Mouse (Mus musculus) heart, postnatal 0 days (tissue): ENCODE measurements around the gene Taf4. TPM values are rescaled to one million over a fixed set of nuclear protein-coding genes. Genes with fewer than 3 reads are reported as not detected.

ENCODE experiments used
- ATAC-seq: fragments of 200-750 bp; cut with Nextera tagmentation; 2 replicates; pipeline ENCODE4 v1.8.0; 2017; ENCODE audit warnings: low read depth, moderate number of reproducible peaks, moderate library complexity; ENCODE audit not compliant: insufficient read depth
- DNase-seq: peaks from one replicate; pipeline ENCODE4 v3.0.0-alpha.2; 2016; ENCODE audit warnings: low spot score
- H3K27ac ChIP-seq: fragments of 300-500 bp; sonication (generic); 2 replicates; pipeline ENCODE4 v1.5.1; 2014; ENCODE audit warnings: low read depth, mild to moderate bottlenecking
- H3K27me3 ChIP-seq: fragments of 300-500 bp; sonication (generic); 2 replicates; pipeline ENCODE4 v1.6.1; 2014; ENCODE audit warnings: low read length, mixed read lengths; ENCODE audit not compliant: control insufficient read depth, insufficient read depth
- H3K36me3 ChIP-seq: fragments of 300-500 bp; sonication (generic); replicated peaks from 2 replicates; pipeline ENCODE4 v1.6.1; 2014; ENCODE audit warnings: low read length, mixed read lengths; ENCODE audit not compliant: control insufficient read depth, insufficient read depth
- H3K4me1 ChIP-seq: fragments of 300-500 bp; sonication (generic); 2 replicates; pipeline ENCODE4 v1.6.1; 2014; ENCODE audit warnings: antibody characterized with exemption; ENCODE audit not compliant: control insufficient read depth, insufficient read depth
- H3K4me2 ChIP-seq: fragments of 300-500 bp; sonication (generic); 2 replicates; pipeline ENCODE4 v1.6.1; 2014; ENCODE audit warnings: low read depth, mild to moderate bottlenecking, low read length, moderate library complexity
- H3K4me3 ChIP-seq: fragments of 300-500 bp; sonication (generic); 2 replicates; pipeline ENCODE4 v1.5.1; 2014; ENCODE audit warnings: low read depth, low read length
- H3K9ac ChIP-seq: fragments of 300-500 bp; sonication (generic); replicated peaks from 2 replicates; pipeline ENCODE4 v1.6.1; 2014; ENCODE audit warnings: low read depth, low read length, mixed read lengths
- H3K9me3 ChIP-seq: fragments of 300-500 bp; sonication (generic); replicated peaks from 2 replicates; pipeline ENCODE4 v1.6.1; 2016; ENCODE audit warnings: low read length; ENCODE audit not compliant: control insufficient read depth
- CTCF ChIP-seq: IDR thresholded peaks from 2 replicates; pipeline ENCODE4 v1.5.1; 2016; ENCODE audit warnings: antibody characterized with exemption, control low read depth, low read depth
- EP300 ChIP-seq: IDR thresholded peaks from 2 replicates; pipeline ENCODE4 v1.6.1; 2016; ENCODE audit warnings: antibody characterized with exemption, low read depth
- WGBS: fragments of 180-500 bp; shearing (Covaris S2); extraction: QIAGEN DNeasy Blood & Tissue Kit; methylation state at CpG from one replicate; pipeline ENCODE4 v1.1.7; 2014; 5-methylcytosine and 5-hydroxymethylcytosine counted together
- polyA plus RNA-seq: library from polyadenylated mRNA; unstranded; fragments of >200 nt; fragmentation: Nextera tagmentation; extraction: Ambion mirVana; gene quantifications from 2 replicates; pipeline ENCODE4 v1.2.1, GENCODE M21; 2015
- total RNA-seq: library from RNA; depleted of rRNA; stranded (reverse); fragments of >200 nt; gene quantifications from 2 replicates; pipeline ENCODE4 v1.2.3, GENCODE M21; 2014; ENCODE audit warnings: low replicate concordance

Taf4 gene
- total and polyA plus RNA-seq, 2 experiments from 2014 or later, result 1.8 to 4.4 TPM

DNA sequence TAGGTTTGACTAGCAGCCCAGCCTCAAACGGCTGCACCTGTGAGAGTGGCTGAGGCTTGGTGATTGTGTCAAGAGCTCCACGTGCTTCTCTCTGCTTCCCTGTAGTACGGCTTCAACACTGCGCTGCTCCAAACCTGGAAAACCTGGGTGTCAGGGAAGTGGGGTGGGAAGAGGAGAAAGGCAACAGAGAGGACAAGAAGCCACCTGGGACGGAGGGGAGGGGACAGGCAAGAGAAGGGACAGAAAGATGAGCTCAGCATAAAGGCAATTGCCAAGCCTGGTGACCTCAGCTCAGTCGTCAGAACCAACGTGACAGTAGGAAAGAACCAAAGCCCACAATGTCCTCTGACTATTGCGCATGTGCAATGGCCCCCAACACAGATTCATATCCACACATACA, 44.5 kb upstream of the Taf4 start:
- Histone ChIP-seq H3K4me2 (no peak overlapping the region), H3K9ac (no peak overlapping the region), H3K27ac (no peak overlapping the region), H3K27me3 (no peaks in the 10 kb centered on the region), H3K4me1 (peaks cover 11% of the 10 kb centered on the region; the same call in 1 of the 2 replicates), H3K9me3 (no peaks in the 10 kb centered on the region), H3K36me3 (no peaks in the 10 kb centered on the region), H3K4me3 (no peak overlapping the region)
- WGBS, result 71% methylated on average over 8 of the region's 8 CpGs
- DNase-seq, result no peak
- TF ChIP-seq EP300 (no peak), CTCF (no peak)
- no peak for ATAC-seq

DNA sequence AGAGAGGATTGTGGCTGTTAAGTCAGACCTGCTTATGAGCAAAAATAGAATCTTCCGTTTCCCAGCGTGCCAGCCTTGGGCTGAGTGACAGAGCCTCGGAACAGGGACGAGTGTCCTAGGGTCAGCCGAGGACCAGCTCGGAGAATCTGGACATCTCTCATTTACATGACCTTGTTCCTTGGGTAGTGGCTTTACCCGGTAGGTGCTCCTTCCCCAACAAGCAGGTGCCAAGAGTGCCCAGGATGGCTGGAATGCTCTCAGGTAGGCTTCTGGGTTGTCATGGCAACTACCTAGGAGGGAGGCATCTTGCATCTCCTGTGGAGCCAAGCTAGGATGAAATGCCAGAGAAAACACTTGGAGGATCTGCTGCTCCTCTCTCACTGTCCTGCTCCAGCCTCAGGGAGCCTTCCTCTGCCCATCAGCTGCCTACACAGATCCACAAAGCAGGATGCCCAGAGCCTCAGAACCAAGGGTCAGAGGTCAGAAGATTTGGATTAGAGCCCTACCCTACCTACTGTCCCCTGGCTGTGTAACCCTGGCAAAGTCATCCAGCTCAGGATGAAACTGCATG, 43.7 kb upstream of the Taf4 start:
- H3K27me3 ChIP-seq, result no peaks in the 10 kb centered on the region
- no peak overlapping the region for H3K27ac ChIP-seq
- TF ChIP-seq CTCF, result no peak
- no peak for TF ChIP-seq EP300
- no peaks in the 10 kb centered on the region for H3K9me3 ChIP-seq
- no peak overlapping the region for H3K9ac ChIP-seq
- no peak overlapping the region for H3K4me3 ChIP-seq
- no peak for ATAC-seq
- WGBS, result 52% methylated on average over 7 of the region's 7 CpGs
- no peak overlapping the region for H3K4me2 ChIP-seq
- no peak for DNase-seq
- H3K4me1 ChIP-seq, result 0 out of 2 replicates have a peak, but pooled peaks cover 8% of the 10 kb centered on the region
- no peaks in the 10 kb centered on the region for H3K36me3 ChIP-seq

GRCm38 (mm10) chr2:180018573-180018972, 42.1 kb upstream of the Taf4 start:
- DNase-seq (no peak), ATAC-seq (no peak)
- H3K4me2 ChIP-seq, result no peak overlapping the region
- 0 out of 2 replicates have a peak, but pooled peaks cover 8% of the 10 kb centered on the region for H3K4me1 ChIP-seq
- no peak overlapping the region for H3K27ac ChIP-seq
- no peak overlapping the region for H3K9ac ChIP-seq
- H3K9me3 ChIP-seq, result no peaks in the 10 kb centered on the region
- no peaks in the 10 kb centered on the region for H3K27me3 ChIP-seq
- WGBS, result 73% methylated on average over 9 of the region's 9 CpGs
- H3K36me3 ChIP-seq, result no peaks in the 10 kb centered on the region
- H3K4me3 ChIP-seq, result no peak overlapping the region
- TF ChIP-seq EP300 (no peak), CTCF (no peak)

GRCm38 (mm10) chr2:180017632-180018031, 41.2 kb upstream of the Taf4 start:
- H3K4me3 ChIP-seq, result no peak overlapping the region
- DNase-seq (no peak), ATAC-seq (no peak)
- TF ChIP-seq EP300, result no peak
- TF ChIP-seq CTCF, result no peak
- H3K4me2 ChIP-seq, result no peak overlapping the region
- no peaks in the 10 kb centered on the region for H3K27me3 ChIP-seq
- no peak overlapping the region for H3K27ac ChIP-seq
- no peaks in the 10 kb centered on the region for H3K36me3 ChIP-seq
- 58% methylated on average over 4 of the region's 4 CpGs for WGBS
- H3K9me3 ChIP-seq, result no peaks in the 10 kb centered on the region
- no peak overlapping the region for H3K9ac ChIP-seq
- 0 out of 2 replicates have a peak, but pooled peaks cover 4% of the 10 kb centered on the region for H3K4me1 ChIP-seq

DNA sequence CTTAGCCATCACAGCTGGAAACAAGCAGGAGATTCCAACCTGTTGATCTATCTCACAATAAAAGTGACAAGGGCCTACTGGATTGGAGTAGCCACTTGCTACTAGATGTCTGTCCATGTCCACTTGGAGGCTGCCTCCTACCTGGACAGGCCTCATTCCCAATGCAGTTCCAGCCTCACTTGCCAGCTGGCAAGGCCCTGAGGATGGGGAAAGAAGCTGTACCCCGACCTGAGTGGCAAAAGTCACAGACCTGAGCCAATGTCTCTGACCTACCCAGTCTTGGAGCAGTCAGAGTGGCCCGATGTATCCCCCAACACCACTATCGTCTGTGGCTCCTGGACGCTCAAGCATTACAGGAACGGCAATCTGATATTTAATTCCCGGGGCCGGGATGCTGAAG, 37.2 kb upstream of the Taf4 start:
- DNase-seq (no peak), ATAC-seq (no peak)
- TF ChIP-seq EP300 (no peak), CTCF (no peak)
- Histone ChIP-seq H3K4me1 (no peaks in the 10 kb centered on the region), H3K4me3 (no peak overlapping the region), H3K9me3 (no peaks in the 10 kb centered on the region), H3K36me3 (no peaks in the 10 kb centered on the region), H3K27ac (no peak overlapping the region), H3K9ac (no peak overlapping the region), H3K4me2 (no peak overlapping the region), H3K27me3 (no peaks in the 10 kb centered on the region)
- WGBS, result 79% methylated on average over 7 of the region's 7 CpGs

DNA sequence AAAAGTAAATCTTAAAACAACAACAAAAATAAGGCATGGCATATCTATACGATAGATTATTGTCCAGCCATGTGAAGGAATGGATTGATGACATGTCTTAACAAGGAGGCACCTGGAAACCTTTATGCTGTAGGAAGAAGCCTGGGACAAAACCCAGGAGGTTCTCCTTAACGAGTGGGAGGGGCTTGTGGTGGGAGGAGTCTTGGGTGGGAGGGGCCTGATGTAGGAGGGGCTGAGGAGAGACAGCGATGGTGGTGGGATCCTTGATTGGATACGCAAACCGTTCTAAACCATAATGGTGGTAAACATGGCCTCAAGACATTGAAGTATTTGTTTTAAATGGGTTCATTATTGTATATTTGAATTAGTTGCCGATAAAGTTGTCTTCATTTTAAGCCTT, 34.9 kb upstream of the Taf4 start:
- WGBS, result 82% methylated on average over 6 of the region's 6 CpGs
- H3K27ac ChIP-seq, result no peak overlapping the region

More for the DNA sequence above, 34.9 kb upstream of the Taf4 start:
- DNase-seq, result no peak
- H3K4me3 ChIP-seq, result no peak overlapping the region
- no peak overlapping the region for H3K9ac ChIP-seq
- H3K36me3 ChIP-seq, result no peaks in the 10 kb centered on the region
- H3K27me3 ChIP-seq, result no peaks in the 10 kb centered on the region
- H3K9me3 ChIP-seq, result no peaks in the 10 kb centered on the region
- no peaks in the 10 kb centered on the region for H3K4me1 ChIP-seq
- ATAC-seq, result no peak
- TF ChIP-seq CTCF (no peak), EP300 (no peak)
- no peak overlapping the region for H3K4me2 ChIP-seq
